Mouse (Mus musculus) bone marrow, adult 2 months (tissue): Measurements from ENCODE around the gene Hus1b. TPM values are rescaled to one million over a fixed set of nuclear protein-coding genes. Genes with fewer than 3 reads are reported as not detected.

Source experiments
- H3K27ac ChIP-seq: fragments of 200-500 bp; 2 replicates; pipeline ENCODE4 v1.5.1; 2012; ENCODE audit warnings: low read depth, mild to moderate bottlenecking, control low read depth, inconsistent platforms, low read length; ENCODE audit not compliant: control insufficient read depth, poor library complexity, insufficient read depth
- H3K4me1 ChIP-seq: fragments of 200-500 bp; 2 replicates; pipeline ENCODE4 v1.6.1; 2011; ENCODE audit warnings: low read length; ENCODE audit not compliant: control insufficient read depth, insufficient read depth
- H3K4me3 ChIP-seq: fragments of 200-500 bp; replicated peaks from 2 replicates; pipeline ENCODE3; 2011; ENCODE audit warnings: mild to moderate bottlenecking, low read depth, low read length, control low read depth; ENCODE audit not compliant: control insufficient read depth
- CTCF ChIP-seq: fragments of 200-500 bp; IDR thresholded peaks from 2 replicates; pipeline ENCODE4 v1.5.1; 2011; ENCODE audit warnings: low read length, control low read depth; ENCODE audit not compliant: control insufficient read depth, insufficient read depth
- POLR2A ChIP-seq: fragments of 200-500 bp; IDR thresholded peaks from 2 replicates; pipeline ENCODE4 v1.6.1; 2011; ENCODE audit warnings: low read depth, mild to moderate bottlenecking, control low read depth, low read length, borderline replicate concordance; ENCODE audit not compliant: control insufficient read depth
- WGBS: fragments of 180-500 bp; shearing (Covaris S2); methylation state at CpG from one replicate; pipeline ENCODE4 v1.1.7; 2018; 5-methylcytosine and 5-hydroxymethylcytosine counted together
- polyA plus RNA-seq: library from polyadenylated mRNA; stranded (reverse); fragments of >200 nt; gene quantifications from 2 replicates; pipeline ENCODE4 v1.2.4, GENCODE M21; 2011; ENCODE audit warnings: low replicate concordance; ENCODE audit not compliant: missing spikeins, insufficient read depth, insufficient read length

Gene Hus1b
- polyA plus RNA-seq, 1 experiment, result not detected

DNA sequence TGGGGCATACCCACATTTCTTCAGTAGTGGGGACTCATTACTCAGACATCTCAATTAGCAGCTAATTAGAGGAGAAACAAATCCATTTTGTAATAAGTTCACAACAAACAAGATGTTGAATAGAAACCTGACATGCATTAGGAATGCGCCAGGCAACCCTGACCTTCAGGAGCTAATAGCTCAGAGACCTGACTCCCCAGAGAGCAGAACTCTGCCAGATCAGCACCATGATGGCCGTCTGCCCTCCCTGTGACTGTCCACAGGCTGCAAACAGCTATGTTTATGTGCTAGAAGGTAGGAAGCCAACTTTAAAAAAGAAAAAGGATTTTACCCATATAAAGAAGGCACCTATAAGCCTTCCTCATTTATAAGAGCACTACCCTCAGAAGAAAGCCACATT lies 45.3 kb downstream of the Hus1b start:
- 79% methylated on average over 2 of the region's 2 CpGs for WGBS
- Histone ChIP-seq H3K27ac (no peak overlapping the region), H3K4me3 (no peak overlapping the region), H3K4me1 (peaks cover 2% of the 10 kb centered on the region; the same call in 1 of the 2 replicates)
- no peak for TF ChIP-seq POLR2A
- TF ChIP-seq CTCF, result no peak

- Histone ChIP-seq H3K27ac (no peak overlapping the region), H3K4me1 (peaks cover 2% of the 10 kb centered on the region; the same call in 1 of the 2 replicates), H3K4me3 (no peak overlapping the region)
- 38% methylated on average over 7 of the region's 7 CpGs for WGBS
- TF ChIP-seq POLR2A (no peak), CTCF (no peak)
Measured at GRCm38 (mm10) chr13:30901387-30902041, 46.0 kb downstream of the Hus1b start.

Other genes with a start within 250 kb of the Hus1b start
- 3.0 and 6.3 TPM in 2 replicates for gene Irf4, start 198.5 kb downstream of the Hus1b start, polyA plus RNA-seq
- gene Exoc2, start 26.3 kb upstream of the Hus1b start, polyA plus RNA-seq, result 8.6 and 10.4 TPM in 2 replicates
- not detected in 2 replicates for gene Gm5447, start 26.4 kb upstream of the Hus1b start, polyA plus RNA-seq